9 mouse cellular contexts compared by ENCODE assay signal in genomic region chr11:85833081-85833521, GRCm38 (mm10). TPM values are rescaled to one million over a fixed set of nuclear protein-coding genes. Genes with fewer than 3 reads are reported as not detected.
DNase-seq lines count a peak whose midpoint lies in the region; ATAC-seq lines count a peak whose summit lies in the region.
"Had no signal": no experiment of that assay in that cellular context is flagged by ENCODE, and none has a peak within 500 bp of the region (broad histone marks: within the 10 kb centered on the region; RNA-seq: fewer than 3 reads in every experiment).

No protein-coding gene starts in this region.

- no peaks in the 10 kb centered on the region; the same call in 1 of the 2 replicates for H3K36me3 ChIP-seq in embryonic facial prominence, embryonic 11.5 days (replicated peaks; ENCODE audit: control insufficient read depth, insufficient read depth, low read depth, low read length)
- H3K36me3 ChIP-seq in intestine, embryonic 16.5 days (ENCODE audit: control insufficient read depth, insufficient read depth, low read length): no peaks in the 10 kb centered on the region
- no peaks in the 10 kb centered on the region for H3K36me3 ChIP-seq in midbrain, embryonic 11.5 days (ENCODE audit: control insufficient read depth, insufficient read depth, low read length)

- H3K27ac ChIP-seq in embryonic facial prominence, embryonic 11.5 days (replicated peaks; ENCODE audit: low read depth, low read length): peak overlapping the region; percentile 96
- H3K27ac ChIP-seq in intestine, embryonic 16.5 days (ENCODE audit: low read length): peak overlapping the region; percentile 79
- H3K27ac ChIP-seq in midbrain, embryonic 11.5 days (ENCODE audit: low read depth, low read length): no peak overlapping the region
- H3K27ac ChIP-seq: macrophage had no signal

- peak overlapping the region; percentile 79 for H3K4me3 ChIP-seq in embryonic facial prominence, embryonic 11.5 days (ENCODE audit: low read depth, low read length)
- H3K4me3 ChIP-seq in intestine, embryonic 16.5 days (ENCODE audit: low read length): peak overlapping the region; percentile 61
- H3K4me3 ChIP-seq in midbrain, embryonic 11.5 days (ENCODE audit: low read depth, low read length): peak overlapping the region; percentile 47

- no peaks in the 10 kb centered on the region for H3K9me3 ChIP-seq in embryonic facial prominence, embryonic 11.5 days (replicated peaks; ENCODE audit: control insufficient read depth, low read length)
- no peaks in the 10 kb centered on the region for H3K9me3 ChIP-seq in intestine, embryonic 16.5 days (ENCODE audit: control insufficient read depth, low read length)
- H3K9me3 ChIP-seq in midbrain, embryonic 11.5 days (ENCODE audit: control insufficient read depth, low read length): no peaks in the 10 kb centered on the region

- WGBS in embryonic facial prominence, embryonic 11.5 days: 2% methylated on average over 35 of the region's 54 CpGs
- under 1% methylated on average over 42 of the region's 54 CpGs for WGBS in intestine, embryonic 16.5 days
- WGBS in midbrain, embryonic 11.5 days: 0% methylated on average over 30 of the region's 54 CpGs

- peak overlapping the region; percentile 90 for H3K4me2 ChIP-seq in embryonic facial prominence, embryonic 11.5 days (ENCODE audit: low read depth, low read length)
- peak overlapping the region; percentile 98 for H3K4me2 ChIP-seq in intestine, embryonic 16.5 days (ENCODE audit: low read depth, low read length)
- H3K4me2 ChIP-seq in midbrain, embryonic 11.5 days: peak overlapping the region; percentile 80

- peak overlapping the region; percentile 96 for H3K9ac ChIP-seq in embryonic facial prominence, embryonic 11.5 days (replicated peaks; ENCODE audit: low read length)
- H3K9ac ChIP-seq in intestine, embryonic 16.5 days (ENCODE audit: low read depth, low read length): peak overlapping the region; percentile 76
- H3K9ac ChIP-seq in midbrain, embryonic 11.5 days (ENCODE audit: low read length): peak overlapping the region; percentile 45

- no peak for ATAC-seq in embryonic facial prominence, embryonic 11.5 days (replicated peaks; ENCODE audit: insufficient number of reproducible peaks, low FRiP score, low TSS enrichment, low read depth)
- ATAC-seq in intestine, embryonic 16.5 days: peak; percentile 4; the same call in 1 of the 2 replicates
- no peak for ATAC-seq in midbrain, embryonic 11.5 days (ENCODE audit: low FRiP score)

- peaks cover 12% of the 10 kb centered on the region for H3K4me1 ChIP-seq in embryonic facial prominence, embryonic 11.5 days (ENCODE audit: control insufficient read depth, insufficient read depth, low read length)
- H3K4me1 ChIP-seq in intestine, embryonic 16.5 days (ENCODE audit: control insufficient read depth, insufficient read depth, low read length): peaks cover 29% of the 10 kb centered on the region
- H3K4me1 ChIP-seq in midbrain, embryonic 11.5 days (ENCODE audit: control insufficient read depth, insufficient read depth, low read length): peaks cover 29% of the 10 kb centered on the region

- peak; percentile 38 for DNase-seq in kidney, adult 18-20 months
- no peak for DNase-seq in kidney, adult 11 months
- no peak for DNase-seq in embryonic facial prominence, embryonic 11.5 days (ENCODE audit: low spot score)
- DNase-seq in midbrain, embryonic 11.5 days (ENCODE audit: low spot score, missing footprints): peak; percentile 94
- DNase-seq in spleen, adult 18-20 months: no peak
- DNase-seq in cerebellum, adult 9-10 months: no peak
- no peak for DNase-seq in right cerebral cortex, postnatal 36 days (ENCODE audit: low spot score in 2 of 2)

- peaks cover 40% of the 10 kb centered on the region for H3K27me3 ChIP-seq in embryonic facial prominence, embryonic 11.5 days (ENCODE audit: control insufficient read depth, insufficient read depth, low read length)
- H3K27me3 ChIP-seq in intestine, embryonic 16.5 days (replicated peaks; ENCODE audit: control insufficient read depth, insufficient read depth, low read length): peaks cover 79% of the 10 kb centered on the region
- peaks cover 99% of the 10 kb centered on the region for H3K27me3 ChIP-seq in midbrain, embryonic 11.5 days (ENCODE audit: control insufficient read depth, insufficient read depth, low read length)

RNA-seq across cellular contexts. Expression of gene Tbx2, which starts 0.8 kb away (rescaled TPM):
- 22.3 and 25.9 TPM in 2 replicates for polyA plus RNA-seq in embryonic facial prominence, embryonic 11.5 days (2014; fragmentation: Nextera tagmentation; extraction: Ambion mirVana)
- polyA plus RNA-seq in intestine, embryonic 16.5 days (2015; fragmentation: Nextera tagmentation; extraction: Ambion mirVana): 1.7 and 2.2 TPM in 2 replicates
- 0.32 and 0.79 TPM in 2 replicates for polyA plus RNA-seq in midbrain, embryonic 11.5 days (2014; fragmentation: Nextera tagmentation; extraction: Ambion mirVana)
- polyA plus RNA-seq: macrophage had no signal

RNA-seq across cellular contexts. Expression of gene Gm11444, which starts 17.0 kb away (rescaled TPM):
- not detected in 2 replicates for polyA plus RNA-seq in embryonic facial prominence, embryonic 11.5 days (2014; fragmentation: Nextera tagmentation; extraction: Ambion mirVana)
- polyA plus RNA-seq in intestine, embryonic 16.5 days (2015; fragmentation: Nextera tagmentation; extraction: Ambion mirVana): not detected in 2 replicates
- polyA plus RNA-seq in midbrain, embryonic 11.5 days (2014; fragmentation: Nextera tagmentation; extraction: Ambion mirVana): not detected in 2 replicates
- polyA plus RNA-seq: macrophage had no signal

RNA-seq across cellular contexts. Expression of gene Tbx4, which starts 53.1 kb away (rescaled TPM):
- polyA plus RNA-seq in embryonic facial prominence, embryonic 11.5 days (2014; fragmentation: Nextera tagmentation; extraction: Ambion mirVana): 0.65 and 1.5 TPM in 2 replicates
- polyA plus RNA-seq in intestine, embryonic 16.5 days (2015; fragmentation: Nextera tagmentation; extraction: Ambion mirVana): not detected in 2 replicates
- polyA plus RNA-seq in midbrain, embryonic 11.5 days (2014; fragmentation: Nextera tagmentation; extraction: Ambion mirVana): 0.04 and 0.19 TPM in 2 replicates
- polyA plus RNA-seq: macrophage had no signal

Comparison
In these comparisons a context has a peak if more than half of its experiments do, and no peak if none do; other contexts are left out.
1. DNase-seq: peak in kidney, adult 18-20 months (single experiment) and midbrain, embryonic 11.5 days (single experiment); none in kidney, adult 11 months (single experiment), embryonic facial prominence, embryonic 11.5 days (single experiment), spleen, adult 18-20 months (0 of 2), cerebellum, adult 9-10 months (single experiment) and right cerebral cortex, postnatal 36 days (0 of 2).
2. H3K9ac ChIP-seq: peak in every context shown above with its lines; median percentile 96 in embryonic facial prominence, embryonic 11.5 days; 76 in intestine, embryonic 16.5 days; 45 in midbrain, embryonic 11.5 days.
3. Peak in every context shown above with its lines, with median percentiles within 50 percentile points of each other: H3K4me2 ChIP-seq and H3K4me3 ChIP-seq.